Mouse (Mus musculus) liver, embryonic 13.5 days (tissue): Measurements from ENCODE around the gene Meox1. TPM values are rescaled to one million over a fixed set of nuclear protein-coding genes. Genes with fewer than 3 reads are reported as not detected.

Experiments used
- ATAC-seq: fragments of 200-750 bp; cut with Nextera tagmentation; 2 replicates; pipeline ENCODE4 v1.8.0; 2017; ENCODE audit warnings: low read depth, mild to moderate bottlenecking, moderate number of reproducible peaks, moderate library complexity
- DNase-seq: peaks from one replicate; pipeline ENCODE4 v3.0.0; 2022
- H3K27ac ChIP-seq: fragments of 300-500 bp; sonication (generic); 2 replicates; pipeline ENCODE4 v1.5.1; 2015; ENCODE audit warnings: moderate library complexity, mild to moderate bottlenecking, inconsistent platforms
- H3K27me3 ChIP-seq: fragments of 300-500 bp; sonication (generic); 2 replicates; pipeline ENCODE4 v1.6.1; 2015; ENCODE audit warnings: mild to moderate bottlenecking, inconsistent platforms
- H3K36me3 ChIP-seq: fragments of 300-500 bp; sonication (generic); 2 replicates; pipeline ENCODE4 v1.6.1; 2015; ENCODE audit warnings: mild to moderate bottlenecking, inconsistent platforms
- H3K4me1 ChIP-seq: fragments of 300-500 bp; sonication (generic); replicated peaks from 2 replicates; pipeline ENCODE4 v1.6.1; 2015; ENCODE audit warnings: inconsistent platforms
- H3K4me2 ChIP-seq: fragments of 300-500 bp; sonication (generic); 2 replicates; pipeline ENCODE4 v1.6.1; 2015; ENCODE audit warnings: inconsistent platforms, mild to moderate bottlenecking, moderate library complexity
- H3K4me3 ChIP-seq: fragments of 300-500 bp; sonication (generic); replicated peaks from 2 replicates; pipeline ENCODE4 v1.5.1; 2015; ENCODE audit warnings: mild to moderate bottlenecking, inconsistent platforms
- H3K9ac ChIP-seq: fragments of 300-500 bp; sonication (generic); 2 replicates; pipeline ENCODE4 v1.6.1; 2015; ENCODE audit warnings: mild to moderate bottlenecking, inconsistent platforms
- H3K9me3 ChIP-seq: fragments of 300-500 bp; sonication (generic); replicated peaks from 2 replicates; pipeline ENCODE4 v1.6.1; 2016; ENCODE audit warnings: inconsistent platforms
- WGBS: fragments of 180-500 bp; shearing (Covaris S2); methylation state at CpG from one replicate; pipeline ENCODE4 v1.1.7; 2015; ENCODE audit not compliant: insufficient replicate concordance; 5-methylcytosine and 5-hydroxymethylcytosine counted together
- polyA plus RNA-seq: library from polyadenylated mRNA; unstranded; fragments of >200 nt; fragmentation: Nextera tagmentation; extraction: Ambion mirVana; gene quantifications from 2 replicates; pipeline ENCODE4 v1.2.1, GENCODE M21; 2015

The Meox1 gene
- polyA plus RNA-seq, 1 experiment from 2014 or later = 0.59 TPM

DNA sequence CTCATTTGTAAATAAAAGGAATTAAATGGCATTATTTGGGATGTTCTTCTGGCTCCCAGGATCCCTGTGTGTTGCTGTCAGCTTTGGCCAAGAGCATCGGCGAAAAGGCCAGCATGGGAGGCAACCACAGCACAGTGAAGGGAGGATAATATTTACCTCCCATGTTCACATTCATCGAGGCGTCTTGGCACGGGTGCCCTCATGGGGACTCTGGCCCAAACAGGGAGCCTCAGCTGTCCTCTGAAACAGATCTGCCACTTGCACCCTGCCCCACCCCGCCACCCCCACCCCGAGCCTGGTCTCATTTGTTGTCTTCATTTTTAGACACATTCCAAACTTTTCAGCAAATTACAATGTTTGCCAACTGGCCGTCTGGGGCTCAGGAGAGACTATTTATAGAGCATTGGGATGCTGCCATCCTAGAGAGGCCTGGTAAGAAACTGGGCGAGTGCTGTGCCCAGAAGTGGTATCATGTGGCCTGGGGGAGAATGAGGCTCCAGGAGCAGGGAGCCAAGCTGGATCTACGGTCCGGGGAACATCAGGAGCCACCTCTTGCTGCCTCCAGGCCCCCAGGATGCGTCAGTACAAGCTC lies 27.3 kb upstream of the Meox1 start:
- DNase-seq = no peak
- no peak for ATAC-seq
- Histone ChIP-seq H3K9ac (no peak overlapping the region), H3K27ac (no peak overlapping the region), H3K4me3 (no peak overlapping the region), H3K27me3 (peaks cover 19% of the 10 kb centered on the region), H3K9me3 (no peaks in the 10 kb centered on the region), H3K4me2 (no peak overlapping the region), H3K4me1 (no peaks in the 10 kb centered on the region; the same call in 1 of the 2 replicates), H3K36me3 (no peaks in the 10 kb centered on the region)
- WGBS = 66% methylated on average over 12 of the region's 12 CpGs

DNA sequence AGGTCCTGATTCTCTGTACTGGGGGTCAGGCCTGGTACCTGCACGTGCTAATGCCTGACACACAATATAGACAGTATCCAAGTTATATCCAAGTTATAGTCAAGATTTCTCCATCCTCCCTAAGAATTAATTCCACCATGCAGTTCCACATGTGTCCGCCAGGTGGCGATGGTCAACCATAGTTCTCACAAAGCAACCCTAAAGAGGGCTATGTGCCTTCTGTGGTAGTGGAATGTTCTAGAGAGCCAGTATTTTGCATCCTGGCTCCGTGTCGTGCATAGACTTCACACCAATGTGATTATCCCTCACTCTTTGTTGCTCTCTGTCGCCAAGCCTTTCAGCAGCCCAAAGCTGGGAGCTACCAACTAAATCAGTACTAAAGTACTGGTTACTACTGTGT lies 25.5 kb upstream of the Meox1 start:
- 1% methylated on average over 6 of the region's 6 CpGs for WGBS
- Histone ChIP-seq H3K4me2 (no peak overlapping the region), H3K9ac (no peak overlapping the region), H3K4me3 (no peak overlapping the region), H3K9me3 (no peaks in the 10 kb centered on the region), H3K36me3 (no peaks in the 10 kb centered on the region), H3K27ac (no peak overlapping the region), H3K27me3 (peaks cover 27% of the 10 kb centered on the region), H3K4me1 (no peaks in the 10 kb centered on the region; the same call in 1 of the 2 replicates)
- ATAC-seq (no peak), DNase-seq (peak; percentile 43)

DNA sequence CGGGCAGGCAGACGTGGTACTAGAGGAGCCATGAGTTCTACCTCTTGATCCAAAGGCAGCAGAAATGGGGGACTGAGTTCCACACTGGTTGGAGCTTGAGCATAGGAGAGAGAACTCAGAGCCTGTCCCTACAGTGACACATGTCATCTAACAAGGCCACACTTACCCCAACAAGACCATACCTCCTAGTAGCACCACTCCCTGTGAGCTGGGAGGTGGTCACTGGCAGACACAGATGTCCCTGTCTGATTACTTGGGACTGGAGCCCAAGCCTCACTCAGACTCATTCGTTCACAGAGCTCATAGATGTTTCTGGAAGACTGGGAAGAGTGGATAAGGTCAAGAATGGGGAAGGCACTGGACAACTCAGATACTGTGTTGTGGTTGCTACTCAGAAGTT lies 24.4 kb upstream of the Meox1 start:
- DNase-seq = no peak
- Histone ChIP-seq H3K4me1 (no peaks in the 10 kb centered on the region; the same call in 1 of the 2 replicates), H3K27me3 (peaks cover 36% of the 10 kb centered on the region), H3K27ac (no peak overlapping the region), H3K9ac (no peak overlapping the region), H3K36me3 (no peaks in the 10 kb centered on the region), H3K9me3 (no peaks in the 10 kb centered on the region), H3K4me3 (no peak overlapping the region), H3K4me2 (no peak overlapping the region)
- WGBS = 44% methylated on average over 3 of the region's 3 CpGs
- ATAC-seq = no peak

DNA sequence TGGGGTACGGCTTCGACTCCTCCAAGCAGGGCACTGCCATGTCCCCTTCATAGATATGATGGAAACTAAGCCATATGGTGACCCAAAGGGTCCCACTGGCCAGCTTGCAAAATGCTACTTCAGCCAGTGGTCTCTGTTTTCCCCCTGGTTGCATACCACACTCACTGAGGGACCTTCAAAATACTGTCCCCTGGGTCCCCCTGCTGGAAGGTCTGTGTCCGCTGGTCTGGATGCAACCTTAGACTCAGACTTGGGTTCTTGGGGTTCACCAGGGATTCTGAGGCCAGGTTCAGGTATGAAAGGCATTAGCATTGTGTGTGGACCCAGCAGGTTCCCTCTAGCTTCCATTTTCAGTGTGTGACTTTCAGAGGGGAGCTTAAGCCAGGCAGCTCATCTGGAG lies 22.6 kb upstream of the Meox1 start:
- WGBS = 51% methylated on average over 3 of the region's 3 CpGs
- Histone ChIP-seq H3K27ac (no peak overlapping the region), H3K9me3 (no peaks in the 10 kb centered on the region)

DNA sequence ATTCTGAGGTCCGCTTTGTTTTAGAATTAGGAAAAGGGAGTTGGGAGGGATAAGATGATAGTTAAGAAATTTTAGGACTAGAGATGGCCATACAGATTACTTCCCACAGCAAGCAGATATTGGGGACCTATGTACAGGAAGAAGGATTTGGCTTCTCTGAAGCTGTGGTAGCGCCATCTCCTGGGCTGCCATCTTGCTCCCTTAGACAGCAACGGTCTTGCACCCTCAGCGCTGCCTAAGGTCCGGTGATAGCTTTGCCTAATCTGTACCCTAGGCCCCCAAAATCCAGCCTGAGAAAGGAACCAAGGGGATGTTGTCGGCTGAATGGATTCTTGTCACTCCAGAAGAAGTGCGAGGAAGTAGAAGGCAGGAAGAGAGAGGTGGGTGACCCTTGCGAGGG lies 19.4 kb upstream of the Meox1 start:
- WGBS = 46% methylated on average over 8 of the region's 8 CpGs
- ATAC-seq (no peak), DNase-seq (no peak)
- H3K4me2 ChIP-seq = no peak overlapping the region
- no peaks in the 10 kb centered on the region; the same call in 1 of the 2 replicates for H3K4me1 ChIP-seq
- no peak overlapping the region for H3K9ac ChIP-seq
- no peak overlapping the region for H3K27ac ChIP-seq
- no peak overlapping the region for H3K4me3 ChIP-seq
- H3K9me3 ChIP-seq = no peaks in the 10 kb centered on the region
- peaks cover 41% of the 10 kb centered on the region for H3K27me3 ChIP-seq
- H3K36me3 ChIP-seq = no peaks in the 10 kb centered on the region

More for the DNA sequence above, 22.6 kb upstream of the Meox1 start:
- no peaks in the 10 kb centered on the region; the same call in 1 of the 2 replicates for H3K4me1 ChIP-seq
- H3K9ac ChIP-seq = no peak overlapping the region
- H3K27me3 ChIP-seq = peaks cover 39% of the 10 kb centered on the region
- H3K4me3 ChIP-seq = no peak overlapping the region
- no peak overlapping the region for H3K4me2 ChIP-seq
- H3K36me3 ChIP-seq = no peaks in the 10 kb centered on the region
- DNase-seq (no peak), ATAC-seq (no peak)

DNA sequence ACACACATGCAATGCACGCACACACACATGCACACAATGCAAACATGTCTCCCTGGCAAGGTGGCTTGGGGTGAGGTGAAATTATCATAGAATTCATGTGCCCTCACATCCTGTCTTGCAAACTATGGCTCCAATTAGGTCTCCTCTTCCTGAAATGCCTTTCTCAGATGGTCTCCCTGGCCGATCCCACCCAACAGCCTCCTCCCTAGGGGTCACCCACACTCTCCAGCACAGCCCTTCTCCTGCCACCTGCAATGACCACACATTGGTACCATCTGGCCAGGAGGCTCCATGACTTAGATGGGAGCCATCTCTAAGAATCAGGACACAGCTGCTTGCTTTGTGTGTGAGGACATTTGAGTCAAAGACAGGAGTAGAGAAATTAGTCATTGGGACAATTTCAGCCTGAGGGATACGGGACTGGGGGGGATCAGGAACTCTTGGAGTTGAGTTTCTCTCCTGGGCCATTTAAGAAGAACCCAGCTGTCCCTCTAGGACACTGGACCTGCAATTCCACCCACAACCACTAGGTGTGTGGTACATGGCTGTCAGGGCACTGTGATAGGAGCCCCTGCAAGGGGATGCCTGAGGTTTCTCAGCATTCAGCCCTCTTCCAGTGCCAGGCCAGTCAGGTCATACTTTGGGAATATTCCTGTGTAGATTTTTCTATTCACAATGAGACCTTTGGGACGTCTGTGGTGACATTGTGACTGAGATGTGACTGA lies 17.8 kb upstream of the Meox1 start:
- no peak overlapping the region for H3K9ac ChIP-seq
- WGBS = 31% methylated on average over 4 of the region's 4 CpGs
- no peaks in the 10 kb centered on the region for H3K4me1 ChIP-seq
- no peak overlapping the region for H3K4me2 ChIP-seq
- DNase-seq (no peak), ATAC-seq (no peak)
- no peaks in the 10 kb centered on the region for H3K9me3 ChIP-seq
- no peak overlapping the region for H3K27ac ChIP-seq
- H3K27me3 ChIP-seq = peaks cover 30% of the 10 kb centered on the region; the same call in 1 of the 2 replicates
- H3K4me3 ChIP-seq = no peak overlapping the region
- no peaks in the 10 kb centered on the region for H3K36me3 ChIP-seq

DNA sequence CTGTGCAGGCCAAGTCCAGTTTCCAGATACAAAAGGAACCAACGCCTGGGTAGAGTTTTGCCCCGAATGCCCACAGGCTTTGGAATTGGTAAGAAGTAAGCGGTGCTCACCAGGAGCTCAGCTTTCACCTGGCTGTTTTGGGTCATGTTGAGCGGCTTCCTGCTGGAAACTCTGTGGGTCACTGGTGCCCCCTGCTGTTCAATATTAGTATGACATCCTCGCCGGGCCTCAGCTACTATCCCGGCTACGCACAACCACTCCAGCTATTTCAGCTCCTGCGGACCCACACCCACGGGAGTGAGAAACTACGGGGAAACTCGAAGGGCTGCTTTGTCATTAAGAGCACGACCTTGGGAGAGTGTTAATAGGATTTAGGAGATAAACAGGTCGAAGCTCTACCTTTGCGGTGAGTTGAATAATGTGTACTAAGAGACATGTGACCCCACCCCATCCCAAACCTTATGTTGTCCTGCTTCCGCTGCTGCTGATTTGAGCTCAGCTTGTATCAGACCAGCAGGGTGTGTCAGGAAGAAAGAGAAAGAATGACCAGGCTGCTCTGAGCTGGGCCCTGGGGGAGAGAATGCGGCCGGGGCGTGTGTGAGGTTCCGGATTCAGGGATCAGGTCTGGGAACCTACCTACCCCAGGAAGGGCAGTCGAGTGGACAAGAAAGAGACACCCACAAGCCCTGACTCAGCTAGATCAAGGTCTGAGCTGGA lies 16.2 kb upstream of the Meox1 start:
- Histone ChIP-seq H3K4me3 (no peak overlapping the region), H3K4me1 (no peaks in the 10 kb centered on the region), H3K4me2 (no peak overlapping the region), H3K27ac (no peak overlapping the region), H3K27me3 (peaks cover 26% of the 10 kb centered on the region; the same call in 1 of the 2 replicates), H3K9me3 (no peaks in the 10 kb centered on the region), H3K36me3 (no peaks in the 10 kb centered on the region), H3K9ac (no peak overlapping the region)
- DNase-seq = peak; percentile 44
- no peak for ATAC-seq
- WGBS = 22% methylated on average over 21 of the region's 21 CpGs

DNA sequence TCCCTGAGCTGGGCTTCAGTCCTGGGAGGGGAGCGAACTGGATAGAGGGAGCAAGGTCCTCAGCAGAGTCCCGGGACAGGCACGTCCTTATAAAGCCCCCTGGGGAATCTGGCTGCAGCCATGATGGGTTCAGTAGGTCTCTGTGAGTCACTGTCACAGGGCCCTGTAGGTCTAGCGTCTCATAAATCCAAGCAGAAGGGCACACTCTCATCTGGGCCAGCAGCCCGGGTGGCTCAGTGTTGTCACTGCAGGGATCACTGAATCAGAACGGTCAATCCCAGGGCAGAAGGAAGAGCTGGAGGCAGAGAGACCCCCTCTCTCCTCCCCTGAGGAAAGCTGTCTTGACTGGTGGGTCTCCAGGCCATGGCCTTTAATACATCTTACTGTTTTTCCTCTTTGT lies 14.6 kb upstream of the Meox1 start:
- DNase-seq (no peak), ATAC-seq (no peak)
- Histone ChIP-seq H3K4me2 (no peak overlapping the region), H3K36me3 (no peaks in the 10 kb centered on the region), H3K4me3 (no peak overlapping the region), H3K27ac (no peak overlapping the region), H3K4me1 (no peaks in the 10 kb centered on the region), H3K27me3 (peaks cover 23% of the 10 kb centered on the region; the same call in 1 of the 2 replicates), H3K9me3 (no peaks in the 10 kb centered on the region), H3K9ac (no peak overlapping the region)
- 55% methylated on average over 6 of the region's 6 CpGs for WGBS

DNA sequence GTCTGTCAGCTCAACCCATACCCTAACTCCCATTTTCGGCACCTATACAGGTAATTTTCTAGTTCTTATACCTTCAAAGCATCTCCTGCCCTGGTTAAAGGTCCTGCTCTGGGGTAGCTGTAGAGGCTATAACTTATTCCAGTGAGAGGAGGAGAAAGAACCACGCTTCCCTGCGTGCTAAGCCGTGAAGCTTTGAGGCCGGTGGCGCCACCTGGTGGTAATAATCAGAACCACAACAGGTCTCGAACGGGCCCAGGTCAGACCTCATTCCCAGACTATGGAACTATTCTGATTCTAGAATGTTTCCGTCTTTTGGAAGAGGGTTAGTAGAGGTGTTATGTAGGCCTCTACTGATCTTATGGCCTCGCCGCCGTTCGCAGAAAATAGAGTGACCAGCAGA lies 10.9 kb upstream of the Meox1 start:
- Histone ChIP-seq H3K4me2 (no peak overlapping the region), H3K9me3 (no peaks in the 10 kb centered on the region), H3K4me3 (no peak overlapping the region), H3K9ac (no peak overlapping the region), H3K27me3 (peaks cover 35% of the 10 kb centered on the region), H3K36me3 (no peaks in the 10 kb centered on the region), H3K4me1 (no peaks in the 10 kb centered on the region), H3K27ac (no peak overlapping the region)
- no peak for ATAC-seq
- peak; percentile 20 for DNase-seq
- WGBS = 13% methylated on average over 13 of the region's 13 CpGs

DNA sequence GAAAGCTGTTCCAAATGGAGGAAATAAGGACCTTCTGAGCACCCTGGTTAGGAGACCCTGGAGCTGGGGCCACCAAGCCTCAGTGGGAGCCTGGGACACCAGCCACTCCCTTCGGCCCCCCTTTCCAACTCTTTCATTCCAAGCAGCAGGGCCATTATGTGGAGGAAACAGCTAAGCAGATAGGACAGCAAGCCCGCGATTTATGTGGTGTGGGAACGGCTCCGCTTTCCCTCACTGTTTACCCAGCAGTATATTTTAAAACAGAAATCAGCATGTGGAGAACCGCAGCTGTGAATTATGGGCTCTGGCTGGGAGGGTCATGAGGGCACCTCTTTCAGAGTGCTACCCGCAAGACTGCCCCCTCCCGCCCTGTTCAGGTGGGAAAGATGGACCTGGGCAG lies 7.1 kb upstream of the Meox1 start:
- no peak overlapping the region for H3K9ac ChIP-seq
- no peak overlapping the region for H3K4me2 ChIP-seq
- no peaks in the 10 kb centered on the region for H3K36me3 ChIP-seq
- DNase-seq (no peak), ATAC-seq (no peak)
- H3K9me3 ChIP-seq = no peaks in the 10 kb centered on the region
- no peak overlapping the region for H3K27ac ChIP-seq
- WGBS = 37% methylated on average over 8 of the region's 8 CpGs
- H3K27me3 ChIP-seq = peaks cover 34% of the 10 kb centered on the region
- H3K4me1 ChIP-seq = no peaks in the 10 kb centered on the region
- no peak overlapping the region for H3K4me3 ChIP-seq

DNA sequence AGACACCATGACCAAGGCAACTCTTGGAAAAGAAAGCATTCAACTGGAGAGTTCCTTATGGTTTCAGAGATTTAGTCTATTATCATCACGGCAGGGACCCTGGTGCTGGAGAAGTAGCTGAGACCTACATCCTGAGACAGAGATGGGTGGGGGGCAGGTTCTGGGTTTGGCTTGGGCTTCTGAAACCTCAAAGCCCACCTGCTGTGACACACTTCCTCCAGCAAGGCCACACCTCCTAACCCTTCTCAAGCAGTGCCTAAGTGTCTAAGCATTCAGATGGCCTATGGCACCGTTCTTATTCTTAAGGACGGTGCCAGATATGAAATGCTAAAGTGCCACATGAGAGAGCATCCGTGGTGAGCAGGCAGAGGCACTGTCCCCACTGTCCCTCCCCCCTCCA lies 4.2 kb upstream of the Meox1 start:
- 64% methylated on average over 4 of the region's 4 CpGs for WGBS

More for the DNA sequence above, 4.2 kb upstream of the Meox1 start:
- Histone ChIP-seq H3K4me2 (no peak overlapping the region), H3K4me1 (no peaks in the 10 kb centered on the region), H3K36me3 (no peaks in the 10 kb centered on the region), H3K27ac (no peak overlapping the region), H3K4me3 (no peak overlapping the region), H3K27me3 (peaks cover 52% of the 10 kb centered on the region), H3K9ac (no peak overlapping the region), H3K9me3 (no peaks in the 10 kb centered on the region)
- ATAC-seq = no peak
- no peak for DNase-seq
